Mouse (Mus musculus): Measurements from ENCODE around the gene Trarg1. TPM values are rescaled to one million over a fixed set of nuclear protein-coding genes. Genes with fewer than 3 reads are reported as not detected.

Trarg1 gene
- total RNA-seq, 2 experiments from 2014 or later = 0.49 to 0.75 TPM

DNA sequence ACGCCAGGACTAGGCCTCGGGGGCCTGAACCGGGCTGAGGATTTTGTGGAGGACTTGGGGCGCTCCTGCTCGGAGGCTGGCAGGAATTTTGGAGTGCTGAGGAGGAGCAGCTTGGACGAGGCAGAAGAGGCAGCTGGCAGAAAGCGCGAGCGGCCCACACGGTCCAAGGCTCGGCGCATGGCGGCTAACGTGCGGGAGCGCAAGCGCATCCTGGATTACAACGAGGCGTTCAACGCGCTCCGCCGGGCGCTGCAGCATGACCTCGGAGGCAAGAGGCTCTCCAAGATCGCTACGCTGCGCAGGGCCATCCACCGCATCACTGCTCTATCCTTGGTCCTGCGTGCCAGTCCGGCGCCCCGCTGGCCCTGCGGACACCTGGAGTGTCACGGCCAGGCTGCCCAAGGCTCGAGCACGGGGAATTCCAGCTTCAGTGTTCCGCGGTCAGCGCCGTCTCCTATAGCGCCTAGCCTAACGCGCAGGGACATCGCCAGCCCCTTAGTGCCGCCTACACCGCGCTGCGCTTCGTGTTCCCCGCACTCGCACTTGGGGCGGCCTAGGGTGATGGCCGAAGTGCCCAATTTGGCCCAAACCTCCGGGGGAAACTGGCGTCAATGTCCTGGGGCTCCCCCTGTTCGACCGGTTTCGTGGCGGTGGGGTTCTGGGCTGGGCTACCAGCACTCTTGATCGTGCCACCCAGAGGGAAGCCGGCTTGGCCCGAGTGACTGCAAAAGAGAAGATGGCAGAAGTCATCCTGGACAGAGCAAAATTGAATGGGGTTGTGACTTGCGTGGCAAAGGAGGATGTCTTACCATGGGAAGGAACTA is 6.8 kb upstream of the Trarg1 start:
- DNase-seq (ENCODE audit: low spot score in 2 of 2) = peak; percentile 68 to 81

DNA sequence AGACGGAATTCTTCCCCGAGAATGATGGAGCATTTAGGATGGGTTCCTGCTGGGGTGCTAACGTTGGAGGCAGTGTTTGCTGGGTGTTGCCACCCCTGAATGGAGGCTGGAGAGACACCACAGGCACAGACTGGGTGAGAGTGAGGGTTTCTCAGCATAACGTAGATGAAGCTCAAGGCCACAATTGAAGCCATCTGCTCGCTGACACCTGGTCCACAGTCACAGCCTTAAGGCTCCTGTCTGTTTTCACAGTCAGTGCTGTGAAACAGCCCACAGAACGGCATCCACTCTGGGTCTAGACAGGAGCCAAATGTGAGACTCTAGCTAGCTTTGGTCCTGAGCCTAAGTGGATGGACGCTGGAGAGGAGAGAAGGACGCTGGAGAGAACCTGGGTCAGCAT is 5.4 kb upstream of the Trarg1 start:
- DNase-seq (ENCODE audit: low spot score in 2 of 2) = no peak

DNA sequence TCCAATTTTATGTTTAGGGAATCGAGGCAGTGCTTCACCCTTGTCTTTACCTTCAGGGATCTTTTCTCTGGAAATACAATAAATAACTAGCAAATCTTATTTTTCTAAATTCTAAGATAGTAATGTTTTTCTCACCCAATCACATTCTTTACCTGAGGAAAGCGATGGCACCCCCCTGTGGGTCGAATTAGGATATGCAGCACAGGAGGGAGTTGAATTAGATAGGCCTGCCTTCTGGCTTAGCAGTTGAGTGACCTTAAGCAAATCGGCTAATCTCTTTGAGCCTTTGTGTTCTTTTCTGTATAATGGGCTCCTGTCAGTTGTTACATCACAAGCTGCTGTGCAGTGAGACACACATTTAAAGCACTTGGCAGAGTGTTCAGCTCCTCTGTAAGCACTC is 4.9 kb upstream of the Trarg1 start:
- no peak for DNase-seq (ENCODE audit: low spot score in 2 of 2)

DNA sequence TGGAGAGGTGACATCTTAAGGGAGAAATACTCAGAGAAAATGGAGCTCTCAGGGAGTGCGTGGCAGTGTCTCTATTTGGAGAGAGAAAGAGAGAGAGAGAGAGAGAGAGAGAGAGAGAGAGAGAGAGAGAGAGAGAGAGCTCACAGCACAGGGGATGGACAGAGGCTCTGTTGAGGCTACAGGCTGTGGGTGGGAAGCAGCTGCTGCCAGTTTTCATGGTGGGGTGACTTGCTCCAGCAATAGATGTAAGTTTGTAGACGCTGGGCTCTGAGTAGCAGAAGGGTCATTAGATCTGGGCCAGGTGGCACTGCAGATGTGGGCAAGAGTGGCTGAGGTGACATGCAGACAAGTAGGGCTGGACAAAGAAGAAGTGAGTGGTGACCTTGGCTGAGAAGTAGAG is 6.0 kb downstream of the Trarg1 start:
- no peak for DNase-seq (ENCODE audit: low spot score in 2 of 2)

- no peak for DNase-seq (ENCODE audit: low spot score in 2 of 2)
Measured at GRCm38 (mm10) chr11:76692096-76692495, 12.5 kb downstream of the Trarg1 start.

GRCm38 (mm10) chr11:76695810-76696209 is 16.2 kb downstream of the Trarg1 start:
- peak; percentile 25 to 32 for DNase-seq (ENCODE audit: low spot score in 2 of 2)

DNA sequence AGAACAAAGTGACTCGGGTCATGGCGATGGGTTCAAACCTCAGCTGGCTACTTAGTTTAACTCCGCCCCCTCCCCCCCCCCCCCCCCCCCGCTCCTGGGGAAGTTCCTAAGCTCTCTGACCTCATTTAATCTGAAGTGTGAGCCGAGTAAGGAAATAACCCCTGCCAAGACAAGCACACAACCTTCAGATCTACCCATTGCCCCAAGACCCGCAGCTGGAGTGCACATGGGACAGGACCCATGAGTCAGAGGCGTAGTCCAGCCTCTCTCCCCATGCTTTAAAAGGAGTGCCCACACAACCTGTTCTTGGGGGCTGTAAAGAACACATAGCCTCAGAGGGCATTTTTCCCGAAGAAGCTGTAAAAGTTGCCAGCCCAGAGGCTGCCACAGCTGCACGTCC is 20.0 kb downstream of the Trarg1 start:
- DNase-seq (ENCODE audit: low spot score in 2 of 2) = no peak

- DNase-seq (ENCODE audit: low spot score in 2 of 2) = no peak
Measured at GRCm38 (mm10) chr11:76707656-76708055, 28.0 kb downstream of the Trarg1 start.

- DNase-seq (ENCODE audit: low spot score in 2 of 2) = no peak
Measured at GRCm38 (mm10) chr11:76708066-76708465, 28.5 kb downstream of the Trarg1 start.

DNA sequence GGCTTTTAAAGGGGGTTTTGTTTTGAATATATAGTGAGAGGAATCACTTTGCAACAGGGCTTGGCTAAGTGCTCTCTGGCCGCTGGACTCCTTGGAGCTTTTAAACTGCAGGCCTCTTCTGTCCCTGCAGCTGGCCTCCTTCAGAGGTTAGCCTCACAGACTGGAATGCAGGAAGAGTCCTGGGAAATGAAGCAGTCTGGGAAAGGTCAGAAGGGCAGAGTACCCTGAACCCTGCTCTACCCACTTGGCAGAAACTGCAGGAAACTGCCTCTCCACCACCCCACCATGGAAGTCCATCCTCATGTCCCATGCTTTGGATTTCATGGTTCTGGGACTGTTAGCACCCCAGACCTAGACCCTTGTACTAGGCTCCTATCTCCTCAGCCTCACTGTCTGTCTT is 29.3 kb downstream of the Trarg1 start:
- DNase-seq (ENCODE audit: low spot score in 2 of 2) = no peak

DNA sequence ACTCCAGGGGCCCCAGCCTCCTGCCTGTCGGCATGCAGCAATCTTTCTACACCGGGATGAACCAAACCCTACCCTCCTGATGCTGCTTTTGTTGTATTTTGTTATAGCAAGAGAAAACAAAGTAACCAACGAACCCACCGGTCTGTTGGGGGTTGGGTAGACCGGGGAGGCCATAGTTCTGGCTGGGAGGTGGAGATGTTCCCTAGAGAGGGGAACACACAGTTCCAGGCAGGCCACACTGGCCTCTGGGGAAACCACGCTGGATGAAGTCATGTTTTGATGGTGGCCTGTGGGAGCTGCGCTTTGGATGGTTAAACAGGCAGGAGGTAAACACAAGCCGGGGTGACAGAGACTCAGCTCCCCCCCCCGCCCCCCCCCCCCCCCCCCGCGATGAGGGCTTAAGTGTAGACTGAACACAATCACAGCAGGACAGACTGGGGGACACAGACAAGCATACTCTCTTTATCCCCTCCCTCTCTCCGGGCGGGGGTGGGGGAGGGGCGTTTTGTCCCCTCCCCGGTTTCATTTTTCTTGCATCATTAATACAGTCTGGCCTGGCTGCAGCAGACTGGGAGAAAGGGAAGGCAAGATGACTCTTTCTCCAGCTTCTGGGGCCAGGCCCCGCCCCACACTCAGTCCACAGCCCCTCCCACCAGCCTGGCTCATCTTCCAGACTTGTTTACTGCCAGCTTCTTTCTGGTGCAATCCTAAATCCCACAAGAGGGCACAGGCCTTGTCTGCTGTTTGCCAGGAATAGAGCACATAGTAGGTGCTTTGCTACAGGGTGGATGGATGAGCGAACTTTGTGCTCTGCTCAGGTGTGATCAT is 30.2 kb downstream of the Trarg1 start:
- no peak for DNase-seq (ENCODE audit: low spot score in 2 of 2)

- no peak for DNase-seq (ENCODE audit: low spot score in 2 of 2)
Measured at GRCm38 (mm10) chr11:76717000-76717399, 37.4 kb downstream of the Trarg1 start.

GRCm38 (mm10) chr11:76723911-76724310 is 44.3 kb downstream of the Trarg1 start:
- DNase-seq (ENCODE audit: low spot score in 2 of 2) = no peak

- DNase-seq (ENCODE audit: low spot score in 2 of 2) = no peak
Measured at GRCm38 (mm10) chr11:76728093-76728492, 48.5 kb downstream of the Trarg1 start.

DNA sequence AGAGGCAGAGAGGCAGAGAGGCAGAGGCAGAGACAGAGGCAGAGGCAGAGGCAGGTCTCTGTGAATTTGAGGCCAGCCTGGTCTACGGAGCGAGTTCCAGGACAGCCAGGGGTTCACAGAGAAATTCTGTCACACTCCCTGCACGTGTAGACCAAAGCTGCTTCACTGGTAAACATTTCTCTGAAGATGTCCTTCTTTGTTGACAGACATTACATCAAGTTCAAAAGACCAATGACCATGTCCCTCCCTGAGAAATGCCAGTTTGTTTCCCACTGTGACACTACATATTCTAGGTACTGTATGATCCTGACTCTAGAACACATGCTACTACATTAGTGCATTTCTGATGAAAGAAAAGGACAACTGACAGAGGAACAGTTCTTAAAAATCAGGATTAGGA is 51.0 kb downstream of the Trarg1 start:
- DNase-seq (ENCODE audit: low spot score in 2 of 2) = no peak

DNA sequence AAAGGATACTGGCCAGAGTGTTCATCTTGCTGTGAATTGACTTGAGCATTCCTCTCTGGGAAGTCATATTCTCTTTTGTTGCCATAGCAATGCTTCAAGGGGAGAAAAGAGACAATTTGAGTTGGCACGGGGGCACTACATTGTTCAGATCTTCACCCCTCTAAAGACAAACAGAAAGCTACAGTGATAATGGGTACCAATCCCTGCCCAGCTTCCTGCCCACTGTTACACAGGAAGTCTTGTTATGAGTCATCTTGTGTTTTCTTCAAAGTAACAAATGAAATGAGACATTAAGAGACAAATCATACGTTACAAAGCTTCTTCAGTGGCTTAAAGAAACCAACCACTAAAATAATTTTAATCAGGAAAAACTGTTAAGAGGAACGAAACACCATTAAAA is 55.0 kb downstream of the Trarg1 start:
- DNase-seq (ENCODE audit: low spot score in 2 of 2) = no peak

GRCm38 (mm10) chr11:76735753-76736324 is 56.2 kb downstream of the Trarg1 start:
- DNase-seq (ENCODE audit: low spot score in 2 of 2) = no peak

DNA sequence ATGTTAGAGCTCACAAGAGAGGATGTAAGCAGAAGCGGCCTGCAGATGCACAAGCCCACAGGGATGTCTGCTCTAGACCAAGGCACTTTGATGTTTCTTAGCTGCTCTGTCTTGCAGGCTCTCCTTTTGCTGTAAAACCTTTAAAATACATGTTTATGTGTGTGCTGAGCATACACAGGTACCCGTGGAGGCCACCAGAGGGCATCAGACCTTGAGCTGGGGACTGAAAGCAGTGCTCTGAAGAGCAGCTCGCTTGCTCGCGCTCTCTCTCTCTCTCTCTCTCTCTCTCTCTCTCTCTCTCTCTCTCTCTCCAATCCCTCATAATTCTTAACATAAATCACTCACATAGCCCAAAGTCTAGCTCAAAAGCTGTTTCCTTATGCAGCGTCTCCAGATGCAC is 59.5 kb downstream of the Trarg1 start:
- no peak for DNase-seq (ENCODE audit: low spot score in 2 of 2)

DNA sequence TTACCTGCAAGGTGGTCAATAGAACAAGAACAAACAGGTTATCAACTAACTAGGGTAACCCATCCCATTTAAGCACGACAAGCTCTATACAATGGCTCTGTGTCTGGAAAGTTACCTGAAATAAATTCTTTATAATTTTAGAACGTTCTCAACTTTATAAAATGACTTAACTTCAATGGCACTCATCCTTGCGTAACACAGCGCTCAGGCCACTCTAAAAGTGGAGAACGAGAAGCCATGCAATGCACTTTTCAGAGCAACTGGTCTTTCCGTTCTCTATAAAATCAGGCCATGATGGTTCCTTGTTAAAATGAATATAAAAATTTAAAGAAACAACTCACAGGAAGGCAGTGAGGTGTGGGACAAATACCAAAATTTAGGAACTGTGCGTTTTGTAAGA is 62.9 kb downstream of the Trarg1 start:
- no peak for DNase-seq (ENCODE audit: low spot score in 2 of 2)

DNA sequence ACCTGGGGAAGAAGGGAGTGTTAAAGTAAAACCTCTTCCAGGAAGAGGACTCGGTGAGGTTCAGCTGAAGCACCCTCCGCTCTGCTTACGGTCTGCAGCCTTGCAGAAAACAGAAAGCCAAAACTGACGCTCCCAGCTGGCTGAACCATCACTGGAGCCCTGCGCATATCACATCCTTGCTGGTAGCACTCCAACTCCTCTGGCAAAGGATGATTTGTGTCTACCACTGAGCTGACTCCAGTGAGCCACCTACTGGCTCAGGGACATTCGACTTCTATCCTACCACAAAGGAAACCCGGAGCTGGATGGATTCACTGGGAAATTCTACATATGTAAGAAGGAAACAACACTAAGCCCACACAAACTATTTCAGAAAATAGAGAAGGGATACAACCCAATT is 64.9 kb downstream of the Trarg1 start:
- peak; percentile 47 to 65 for DNase-seq (ENCODE audit: low spot score in 2 of 2)

GRCm38 (mm10) chr11:76745921-76746320 is 66.3 kb downstream of the Trarg1 start:
- DNase-seq (ENCODE audit: low spot score in 2 of 2) = no peak
